Mouse (Mus musculus) heart, postnatal 0 days (tissue): ENCODE results near the gene Haghl. TPM values are rescaled to one million over a fixed set of nuclear protein-coding genes. Genes with fewer than 3 reads are reported as not detected.

Experiments used
- ATAC-seq: fragments of 200-750 bp; cut with Nextera tagmentation; 2 replicates; pipeline ENCODE4 v1.8.0; 2017; ENCODE audit warnings: low read depth, moderate number of reproducible peaks, moderate library complexity; ENCODE audit not compliant: insufficient read depth
- DNase-seq: peaks from one replicate; pipeline ENCODE4 v3.0.0-alpha.2; 2016; ENCODE audit warnings: low spot score
- H3K27ac ChIP-seq: fragments of 300-500 bp; sonication (generic); 2 replicates; pipeline ENCODE4 v1.5.1; 2014; ENCODE audit warnings: low read depth, mild to moderate bottlenecking
- H3K27me3 ChIP-seq: fragments of 300-500 bp; sonication (generic); 2 replicates; pipeline ENCODE4 v1.6.1; 2014; ENCODE audit warnings: low read length, mixed read lengths; ENCODE audit not compliant: control insufficient read depth, insufficient read depth
- H3K36me3 ChIP-seq: fragments of 300-500 bp; sonication (generic); replicated peaks from 2 replicates; pipeline ENCODE4 v1.6.1; 2014; ENCODE audit warnings: low read length, mixed read lengths; ENCODE audit not compliant: control insufficient read depth, insufficient read depth
- H3K4me1 ChIP-seq: fragments of 300-500 bp; sonication (generic); 2 replicates; pipeline ENCODE4 v1.6.1; 2014; ENCODE audit warnings: antibody characterized with exemption; ENCODE audit not compliant: control insufficient read depth, insufficient read depth
- H3K4me2 ChIP-seq: fragments of 300-500 bp; sonication (generic); 2 replicates; pipeline ENCODE4 v1.6.1; 2014; ENCODE audit warnings: low read depth, mild to moderate bottlenecking, low read length, moderate library complexity
- H3K4me3 ChIP-seq: fragments of 300-500 bp; sonication (generic); 2 replicates; pipeline ENCODE4 v1.5.1; 2014; ENCODE audit warnings: low read depth, low read length
- H3K9ac ChIP-seq: fragments of 300-500 bp; sonication (generic); replicated peaks from 2 replicates; pipeline ENCODE4 v1.6.1; 2014; ENCODE audit warnings: low read depth, low read length, mixed read lengths
- H3K9me3 ChIP-seq: fragments of 300-500 bp; sonication (generic); replicated peaks from 2 replicates; pipeline ENCODE4 v1.6.1; 2016; ENCODE audit warnings: low read length; ENCODE audit not compliant: control insufficient read depth
- CTCF ChIP-seq: IDR thresholded peaks from 2 replicates; pipeline ENCODE4 v1.5.1; 2016; ENCODE audit warnings: antibody characterized with exemption, control low read depth, low read depth
- EP300 ChIP-seq: IDR thresholded peaks from 2 replicates; pipeline ENCODE4 v1.6.1; 2016; ENCODE audit warnings: antibody characterized with exemption, low read depth
- WGBS: fragments of 180-500 bp; shearing (Covaris S2); extraction: QIAGEN DNeasy Blood & Tissue Kit; methylation state at CpG from one replicate; pipeline ENCODE4 v1.1.7; 2014; 5-methylcytosine and 5-hydroxymethylcytosine counted together
- polyA plus RNA-seq: library from polyadenylated mRNA; unstranded; fragments of >200 nt; fragmentation: Nextera tagmentation; extraction: Ambion mirVana; gene quantifications from 2 replicates; pipeline ENCODE4 v1.2.1, GENCODE M21; 2015
- total RNA-seq: library from RNA; depleted of rRNA; stranded (reverse); fragments of >200 nt; gene quantifications from 2 replicates; pipeline ENCODE4 v1.2.3, GENCODE M21; 2014; ENCODE audit warnings: low replicate concordance

Haghl gene
- total and polyA plus RNA-seq, 2 experiments from 2014 or later, result 47.7 to 50.3 TPM

DNA sequence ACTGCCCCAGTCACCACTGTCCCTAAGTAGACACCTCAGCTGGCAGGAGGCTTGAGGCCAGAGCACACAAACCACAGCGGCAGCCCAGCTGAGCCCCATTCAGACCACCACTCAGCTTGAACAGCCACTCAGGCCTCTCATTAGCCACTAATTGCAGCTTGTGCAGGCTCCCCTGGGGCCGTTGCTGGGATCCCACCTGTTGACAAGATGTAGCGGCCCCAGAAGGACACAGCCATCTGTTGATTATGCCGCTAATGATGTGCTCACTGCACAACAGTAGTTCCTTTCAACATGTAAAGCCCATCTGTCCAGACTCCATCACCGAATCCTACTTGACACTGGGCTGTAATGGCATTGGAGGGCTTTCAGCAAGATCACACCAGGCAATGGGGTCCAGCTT lies 19.6 kb downstream of the Haghl start:
- Histone ChIP-seq H3K9ac (no peak overlapping the region), H3K4me2 (no peak overlapping the region), H3K27ac (no peak overlapping the region), H3K36me3 (no peaks in the 10 kb centered on the region), H3K4me1 (no peaks in the 10 kb centered on the region), H3K27me3 (no peaks in the 10 kb centered on the region), H3K4me3 (no peak overlapping the region), H3K9me3 (no peaks in the 10 kb centered on the region)
- 60% methylated on average over 5 of the region's 5 CpGs for WGBS
- no peak for DNase-seq
- ATAC-seq, result no peak
- TF ChIP-seq CTCF (no peak), EP300 (no peak)

DNA sequence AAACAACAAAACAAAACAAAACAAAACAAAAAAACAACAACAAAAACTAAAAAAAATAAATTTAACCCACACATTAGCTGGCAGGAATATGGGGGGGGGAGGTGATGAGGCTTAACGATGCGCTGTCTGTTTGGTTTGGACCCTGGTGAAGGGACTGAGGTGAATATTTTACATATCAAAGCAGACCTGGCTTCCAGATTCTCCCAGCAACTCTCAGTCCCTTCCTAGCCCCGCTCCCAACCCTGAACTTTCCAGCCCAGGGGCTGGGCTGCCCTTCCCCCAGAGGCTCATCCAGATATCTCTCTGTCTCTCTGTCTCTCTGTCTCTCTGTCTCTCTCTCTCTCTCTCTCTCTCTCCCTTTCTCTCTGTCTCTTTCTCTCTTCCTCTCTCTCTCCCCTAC lies 22.9 kb downstream of the Haghl start:
- ATAC-seq (no peak), DNase-seq (no peak)
- WGBS, result 31% methylated on average over 3 of the region's 3 CpGs
- no peaks in the 10 kb centered on the region for H3K27me3 ChIP-seq
- TF ChIP-seq CTCF, result no peak
- TF ChIP-seq EP300, result no peak
- H3K4me1 ChIP-seq, result no peaks in the 10 kb centered on the region
- H3K36me3 ChIP-seq, result no peaks in the 10 kb centered on the region
- no peak overlapping the region; the same call in 1 of the 2 replicates for H3K27ac ChIP-seq
- no peak overlapping the region for H3K4me2 ChIP-seq
- no peaks in the 10 kb centered on the region for H3K9me3 ChIP-seq
- H3K4me3 ChIP-seq, result no peak overlapping the region
- no peak overlapping the region for H3K9ac ChIP-seq

DNA sequence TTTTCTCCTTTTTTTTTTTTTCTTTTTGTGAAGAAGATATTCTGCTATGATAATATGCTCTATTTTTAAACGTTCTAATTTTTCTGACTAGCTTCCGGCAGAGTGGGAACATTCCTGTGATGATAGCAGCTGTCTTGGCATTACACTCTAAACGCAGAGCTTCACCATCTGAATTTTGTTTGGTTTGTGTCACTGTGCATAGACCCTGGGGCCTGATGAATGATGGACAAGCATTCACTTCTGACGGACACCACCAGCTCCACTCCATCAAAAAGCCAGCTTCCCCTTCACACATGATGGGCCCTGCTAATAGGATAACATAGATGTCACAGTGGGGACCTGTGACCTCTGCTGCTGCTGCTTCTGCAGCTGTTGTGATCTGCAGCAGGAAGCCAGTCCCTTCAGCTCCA lies 23.9 kb downstream of the Haghl start:
- Histone ChIP-seq H3K9me3 (no peaks in the 10 kb centered on the region), H3K9ac (no peak overlapping the region), H3K36me3 (no peaks in the 10 kb centered on the region), H3K4me2 (no peak overlapping the region), H3K4me3 (no peak overlapping the region), H3K4me1 (no peaks in the 10 kb centered on the region), H3K27ac (no peak overlapping the region; the same call in 1 of the 2 replicates), H3K27me3 (no peaks in the 10 kb centered on the region)
- ATAC-seq (peak; percentile 24; the same call in 1 of the 2 replicates), DNase-seq (no peak)
- WGBS, result 20% methylated on average over 4 of the region's 4 CpGs
- TF ChIP-seq CTCF (no peak), EP300 (no peak)

DNA sequence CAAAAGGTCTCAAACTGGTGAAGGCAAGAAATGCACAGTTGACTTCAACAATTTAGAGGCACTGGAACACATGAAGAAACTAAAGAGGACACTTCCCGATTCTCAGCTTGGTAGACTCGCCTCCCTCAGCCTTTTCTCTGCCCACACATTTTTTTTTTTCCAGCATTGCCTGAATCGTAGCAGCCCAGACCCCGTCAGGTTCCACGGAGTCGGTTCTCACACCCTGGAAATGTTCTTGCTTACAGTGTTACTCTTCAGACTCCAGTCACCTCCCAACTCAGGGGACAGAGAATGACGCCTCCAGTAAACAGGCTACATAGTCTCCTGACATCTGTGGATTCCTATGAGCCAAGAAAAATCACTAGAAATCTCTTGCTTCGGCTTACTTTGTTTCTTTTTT lies 25.3 kb downstream of the Haghl start:
- no peak overlapping the region for H3K27ac ChIP-seq
- no peak overlapping the region for H3K9ac ChIP-seq
- ATAC-seq (no peak), DNase-seq (no peak)
- no peaks in the 10 kb centered on the region for H3K4me1 ChIP-seq
- TF ChIP-seq CTCF (no peak), EP300 (no peak)
- H3K36me3 ChIP-seq, result no peaks in the 10 kb centered on the region
- H3K9me3 ChIP-seq, result no peaks in the 10 kb centered on the region
- 65% methylated on average over 8 of the region's 8 CpGs for WGBS
- H3K4me3 ChIP-seq, result no peak overlapping the region
- no peaks in the 10 kb centered on the region for H3K27me3 ChIP-seq
- no peak overlapping the region for H3K4me2 ChIP-seq

DNA sequence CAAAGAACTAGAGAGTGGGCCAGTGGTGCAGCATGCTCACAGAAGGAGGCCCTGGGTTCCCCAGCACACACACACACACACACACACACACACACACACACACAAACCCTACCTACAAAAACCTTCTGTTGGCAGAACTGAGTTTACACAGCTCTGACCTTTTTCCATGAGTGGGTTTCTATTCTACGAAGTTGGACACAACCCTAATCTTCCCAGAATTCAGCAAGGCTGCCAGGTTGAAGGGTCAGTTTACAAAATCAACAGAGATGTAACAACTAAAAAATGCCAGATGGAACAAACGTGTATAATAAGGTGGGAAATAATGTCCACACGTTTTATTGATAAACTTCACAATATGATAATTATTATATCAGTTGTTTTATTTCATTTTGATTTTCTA lies 27.8 kb downstream of the Haghl start:
- Histone ChIP-seq H3K27ac (no peak overlapping the region), H3K4me3 (no peak overlapping the region), H3K9me3 (no peaks in the 10 kb centered on the region), H3K4me1 (no peaks in the 10 kb centered on the region), H3K9ac (no peak overlapping the region), H3K4me2 (no peak overlapping the region), H3K27me3 (no peaks in the 10 kb centered on the region), H3K36me3 (no peaks in the 10 kb centered on the region)
- TF ChIP-seq CTCF (no peak), EP300 (no peak)
- no peak for DNase-seq
- no peak for ATAC-seq
- WGBS, result 54% methylated on average over 3 of the region's 3 CpGs

DNA sequence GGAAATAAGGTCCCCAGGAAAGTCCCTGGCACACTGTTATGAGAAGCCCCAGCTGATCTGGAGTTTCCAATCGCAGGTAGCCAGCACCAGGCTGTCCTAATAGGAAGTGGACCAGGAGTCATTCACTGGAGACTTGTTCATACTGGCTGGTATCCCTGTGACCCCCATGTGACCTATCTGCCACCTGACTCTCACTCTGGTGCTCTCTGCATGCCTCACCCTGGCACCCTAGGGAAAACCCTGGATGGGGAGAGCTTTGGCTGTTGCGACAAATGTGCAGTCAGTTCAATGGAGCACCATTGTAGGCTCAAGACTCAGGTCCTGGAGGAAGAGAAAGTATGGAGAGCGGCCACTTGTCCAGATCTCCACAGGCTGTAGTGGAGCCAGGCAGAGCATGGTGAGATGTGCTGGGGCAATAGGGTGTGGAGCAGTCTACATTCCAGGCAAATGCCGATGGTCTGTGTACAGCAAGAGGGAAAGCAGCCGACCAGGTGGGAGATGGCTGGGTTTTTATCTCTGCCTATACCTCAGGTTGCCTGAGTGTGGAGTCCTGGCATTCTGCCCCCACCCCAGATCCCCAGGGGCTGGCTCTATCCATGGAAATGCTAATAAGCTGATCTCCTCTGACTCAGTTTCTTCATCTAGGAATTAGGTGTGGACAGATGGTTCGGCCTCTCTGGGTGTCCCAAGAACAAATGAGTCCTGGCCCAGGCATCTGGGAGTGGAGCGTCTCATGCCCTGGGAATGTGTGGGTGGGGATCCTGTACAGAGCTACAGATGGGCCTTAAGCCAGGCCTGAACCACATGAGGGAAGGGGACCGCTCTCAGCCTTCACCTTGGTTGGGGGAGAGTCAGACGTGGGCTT lies 28.9 kb downstream of the Haghl start:
- ATAC-seq (0 out of 2 replicates have a peak, but pooled peaks have one; percentile 19), DNase-seq (peak; percentile 12)
- WGBS, result 54% methylated on average over 9 of the region's 9 CpGs
- no peak overlapping the region for H3K4me2 ChIP-seq
- no peak overlapping the region for H3K9ac ChIP-seq
- no peak for TF ChIP-seq CTCF
- TF ChIP-seq EP300, result no peak
- no peaks in the 10 kb centered on the region for H3K9me3 ChIP-seq
- no peak overlapping the region for H3K4me3 ChIP-seq
- H3K36me3 ChIP-seq, result no peaks in the 10 kb centered on the region
- no peak overlapping the region for H3K27ac ChIP-seq
- H3K27me3 ChIP-seq, result no peaks in the 10 kb centered on the region
- H3K4me1 ChIP-seq, result no peaks in the 10 kb centered on the region
